Comparison of ENCODE assay signal across 8 mouse cellular contexts in the genomic region with DNA sequence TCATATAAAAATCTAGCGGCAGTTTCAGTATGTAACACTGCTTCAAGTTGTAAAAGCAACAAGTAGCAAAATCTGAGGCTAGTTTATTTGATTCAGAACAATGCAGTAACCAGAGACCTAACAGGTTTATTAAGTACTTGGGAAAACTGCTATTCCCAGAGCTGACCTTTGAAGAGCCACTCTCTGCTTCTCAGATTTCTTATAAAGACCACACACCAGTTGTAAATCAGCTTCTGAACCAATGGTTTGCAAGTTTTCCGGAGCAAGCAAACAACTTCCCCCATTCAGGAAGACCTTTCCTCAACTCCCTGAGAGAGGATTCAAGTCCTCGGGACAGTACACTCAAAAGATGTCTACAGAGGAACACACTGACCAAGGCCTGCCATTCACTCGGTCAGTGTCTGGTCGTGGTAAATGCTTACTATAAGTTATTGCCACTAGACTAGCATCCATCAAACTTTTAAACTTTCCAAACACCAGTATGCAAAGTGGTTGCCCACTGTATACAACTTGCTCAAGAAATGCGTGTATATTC. TPM values are rescaled to one million over a fixed set of nuclear protein-coding genes. Genes with fewer than 3 reads are reported as not detected.
DNase-seq lines count a peak whose midpoint lies in the region; ATAC-seq lines count a peak whose summit lies in the region.

No protein-coding gene starts in this region.

- H3K36me3 ChIP-seq in kidney, embryonic 16.5 days (ENCODE audit: insufficient read depth, low read length) = 0 out of 2 replicates have a peak, but pooled peaks cover 6% of the 10 kb centered on the region
- H3K36me3 ChIP-seq in intestine, embryonic 15.5 days = no peaks in the 10 kb centered on the region
- no peaks in the 10 kb centered on the region for H3K36me3 ChIP-seq in neural tube, embryonic 12.5 days

- peak overlapping the region; percentile 96 for H3K27ac ChIP-seq in kidney, embryonic 16.5 days (ENCODE audit: low read length)
- H3K27ac ChIP-seq in intestine, embryonic 15.5 days = peak overlapping the region; percentile 98
- 0 out of 2 replicates have a peak overlapping the region, but pooled peaks have one; percentile 97 for H3K27ac ChIP-seq in neural tube, embryonic 12.5 days

- no peaks in the 10 kb centered on the region for H3K27me3 ChIP-seq in kidney, embryonic 16.5 days (ENCODE audit: insufficient read depth, low read length)
- no peaks in the 10 kb centered on the region for H3K27me3 ChIP-seq in intestine, embryonic 15.5 days (replicated peaks)
- H3K27me3 ChIP-seq in neural tube, embryonic 12.5 days (replicated peaks) = no peaks in the 10 kb centered on the region

- no peak for DNase-seq in kidney, adult 9 months
- peak; percentile 31 for DNase-seq in embryo, embryonic 9.5 days (ENCODE audit: extremely low spot score)
- DNase-seq in spleen, adult 18-20 months = no peak
- no peak for DNase-seq in ovary, postnatal 14 days (ENCODE audit: low spot score)

- peaks cover 35% of the 10 kb centered on the region for H3K4me1 ChIP-seq in kidney, embryonic 16.5 days (ENCODE audit: insufficient read depth, low read length)
- H3K4me1 ChIP-seq in intestine, embryonic 15.5 days (replicated peaks) = peaks cover 12% of the 10 kb centered on the region
- H3K4me1 ChIP-seq in neural tube, embryonic 12.5 days = peaks cover 29% of the 10 kb centered on the region

- no peak for ATAC-seq in kidney, embryonic 16.5 days (ENCODE audit: low FRiP score, low TSS enrichment)
- ATAC-seq in intestine, embryonic 15.5 days = no peak
- no peak for ATAC-seq in neural tube, embryonic 12.5 days (ENCODE audit: low FRiP score, low read depth)
- no peak for ATAC-seq in megakaryocyte-erythroid progenitor cell, adult 5-6 weeks (replicated peaks; ENCODE audit: low FRiP score, low TSS enrichment, poor library complexity, severe bottlenecking)

- peak overlapping the region; percentile 83 for H3K4me3 ChIP-seq in kidney, embryonic 16.5 days (ENCODE audit: low read length)
- peak overlapping the region; percentile 91 for H3K4me3 ChIP-seq in intestine, embryonic 15.5 days (replicated peaks)
- H3K4me3 ChIP-seq in neural tube, embryonic 12.5 days = peak overlapping the region; percentile 96

- H3K9me3 ChIP-seq in kidney, embryonic 16.5 days (ENCODE audit: low read length) = no peaks in the 10 kb centered on the region
- no peaks in the 10 kb centered on the region for H3K9me3 ChIP-seq in intestine, embryonic 15.5 days
- H3K9me3 ChIP-seq in neural tube, embryonic 12.5 days = no peaks in the 10 kb centered on the region

- WGBS in kidney, embryonic 16.5 days = 5% methylated on average over 6 of the region's 6 CpGs
- 12% methylated on average over 6 of the region's 6 CpGs for WGBS in intestine, embryonic 15.5 days
- WGBS in neural tube, embryonic 12.5 days = 15% methylated on average over 6 of the region's 6 CpGs

- H3K9ac ChIP-seq in kidney, embryonic 16.5 days (replicated peaks; ENCODE audit: low read length) = peak overlapping the region; percentile 94
- H3K9ac ChIP-seq in intestine, embryonic 15.5 days = peak overlapping the region; percentile 99
- H3K9ac ChIP-seq in neural tube, embryonic 12.5 days = peak overlapping the region; percentile 98

- H3K4me2 ChIP-seq in kidney, embryonic 16.5 days (replicated peaks; ENCODE audit: low read depth, low read length) = peak overlapping the region; percentile 87
- peak overlapping the region; percentile 64 for H3K4me2 ChIP-seq in intestine, embryonic 15.5 days (replicated peaks)
- H3K4me2 ChIP-seq in neural tube, embryonic 12.5 days (replicated peaks) = peak overlapping the region; percentile 84

RNA-seq across cellular contexts. Expression of a gene that starts 1.6 kb away (rescaled TPM):
- polyA plus RNA-seq in kidney, embryonic 16.5 days (2015; fragmentation: Nextera tagmentation; extraction: Ambion mirVana) = 4.7 and 5.2 TPM in 2 replicates
- 4.4 and 4.6 TPM in 2 replicates for polyA plus RNA-seq in intestine, embryonic 15.5 days (2015; fragmentation: Nextera tagmentation; extraction: Ambion mirVana)
- 8.2 and 9.8 TPM in 2 replicates for polyA plus RNA-seq in neural tube, embryonic 12.5 days (2016; fragmentation: Nextera tagmentation; extraction: Ambion mirVana)
- total RNA-seq in megakaryocyte-erythroid progenitor cell, adult 5-6 weeks (2014; fragmentation: Nextera tagmentation) = 5.2 and 12.5 TPM in 2 replicates
- 3.7 and 7.6 TPM in 2 replicates for total RNA-seq in megakaryocyte-erythroid progenitor cell, adult 5-6 weeks (2017)
